Mouse (Mus musculus) liver, embryonic 16.5 days (tissue): ENCODE results near the gene Rab3a. TPM values are rescaled to one million over a fixed set of nuclear protein-coding genes. Genes with fewer than 3 reads are reported as not detected.
A peak's percentile ranks its signal among the peaks of the same experiment; 100 is the strongest.

Source experiments
- ATAC-seq: fragments of 200-750 bp; cut with Nextera tagmentation; 2 replicates; pipeline ENCODE4 v1.8.0; 2017; ENCODE audit warnings: low read depth, mild to moderate bottlenecking, moderate number of reproducible peaks, moderate library complexity
- H3K27ac ChIP-seq: fragments of 300-500 bp; sonication (generic); 2 replicates; pipeline ENCODE4 v1.5.1; 2014; ENCODE audit warnings: mild to moderate bottlenecking, low read length
- H3K27me3 ChIP-seq: fragments of 300-500 bp; sonication (generic); 2 replicates; pipeline ENCODE4 v1.6.1; 2014; ENCODE audit warnings: low read depth, low read length, mixed read lengths; ENCODE audit not compliant: control insufficient read depth, insufficient read depth
- H3K36me3 ChIP-seq: fragments of 300-500 bp; sonication (generic); 2 replicates; pipeline ENCODE4 v1.6.1; 2014; ENCODE audit warnings: mild to moderate bottlenecking; ENCODE audit not compliant: control insufficient read depth, insufficient read depth
- H3K4me1 ChIP-seq: fragments of 300-500 bp; sonication (generic); 2 replicates; pipeline ENCODE4 v1.6.1; 2014; ENCODE audit warnings: low read depth, low read length, mixed read lengths; ENCODE audit not compliant: control insufficient read depth
- H3K4me2 ChIP-seq: fragments of 300-500 bp; sonication (generic); 2 replicates; pipeline ENCODE4 v1.6.1; 2014; ENCODE audit warnings: low read depth, low read length, mixed read lengths
- H3K4me3 ChIP-seq: fragments of 300-500 bp; sonication (generic); 2 replicates; pipeline ENCODE4 v1.5.1; 2014; ENCODE audit warnings: low read depth, mild to moderate bottlenecking, low read length
- H3K9ac ChIP-seq: fragments of 300-500 bp; sonication (generic); 2 replicates; pipeline ENCODE4 v1.6.1; 2014; ENCODE audit warnings: low read depth, low read length
- H3K9me3 ChIP-seq: fragments of 300-500 bp; sonication (generic); replicated peaks from 2 replicates; pipeline ENCODE4 v1.6.1; 2016; ENCODE audit warnings: low read length; ENCODE audit not compliant: control insufficient read depth
- WGBS: fragments of 180-500 bp; shearing (Covaris S2); extraction: QIAGEN DNeasy Blood & Tissue Kit; methylation state at CpG from one replicate; pipeline ENCODE4 v1.1.7; 2014; ENCODE audit not compliant: insufficient replicate concordance; 5-methylcytosine and 5-hydroxymethylcytosine counted together
- polyA plus RNA-seq: library from polyadenylated mRNA; unstranded; fragments of >200 nt; fragmentation: Nextera tagmentation; extraction: Ambion mirVana; gene quantifications from 2 replicates; pipeline ENCODE4 v1.2.1, GENCODE M21; 2015

Gene Rab3a
- polyA plus RNA-seq = 2.2 and 3.4 TPM in 2 replicates

DNA sequence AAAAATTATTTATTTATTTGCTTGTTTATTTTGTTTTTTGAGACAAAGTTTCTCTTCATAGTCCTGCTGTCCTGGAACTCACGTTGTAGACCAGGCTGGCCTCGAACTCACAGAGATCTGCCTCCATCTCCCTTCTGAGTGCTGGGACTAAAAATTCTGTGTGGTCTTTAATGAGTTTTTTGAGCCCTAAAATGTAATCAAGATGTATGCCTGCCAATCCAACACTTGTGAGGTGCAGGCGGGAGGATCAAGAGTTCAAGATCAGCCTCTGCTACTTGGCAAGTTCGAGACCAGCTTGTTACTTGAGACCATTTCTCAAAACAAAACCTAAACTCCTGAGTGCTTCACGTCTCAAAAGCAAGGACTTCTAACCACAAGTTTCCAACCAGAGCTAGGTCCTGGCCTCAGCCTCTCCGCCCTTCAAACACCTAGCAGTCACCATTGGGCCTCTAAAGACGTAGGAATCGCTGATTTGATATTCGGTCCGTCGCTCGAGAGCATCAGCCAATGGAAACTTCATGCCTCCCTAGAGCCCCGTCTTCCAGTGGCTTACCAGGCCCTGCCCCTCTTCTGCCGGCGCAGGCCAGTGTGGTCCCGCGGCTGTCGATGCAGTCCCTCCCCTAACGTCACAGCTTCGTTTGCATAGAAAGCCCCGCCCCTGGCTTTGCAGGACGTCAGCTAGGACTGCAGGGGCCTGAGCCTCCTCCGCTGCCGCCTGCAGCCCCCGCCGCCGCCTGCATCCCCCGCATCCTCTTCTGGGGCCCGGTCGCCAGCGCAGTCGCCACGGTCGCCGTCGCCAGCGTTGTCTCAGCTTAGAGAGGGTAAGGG, at the start of gene Rab3a:
Rab3a (plus strand) TSS at position 637 of the 828 bp plus-strand sequence.
- H3K4me3 ChIP-seq = peak within 1 kb of the TSS; percentile 69
- peak within 1 kb of the TSS; percentile 69 for H3K27ac ChIP-seq
- peaks cover 30% of the 10 kb centered on the region for H3K4me1 ChIP-seq
- peak within 1 kb of the TSS; percentile 69 for H3K9ac ChIP-seq
- no peaks in the 10 kb centered on the region for H3K9me3 ChIP-seq
- 6% methylated on average over 37 of the region's 37 CpGs for WGBS
- peak within 1 kb of the TSS; percentile 86 for H3K4me2 ChIP-seq
- H3K36me3 ChIP-seq = peaks cover 4% of the 10 kb centered on the region; the same call in 1 of the 2 replicates
- H3K27me3 ChIP-seq = no peaks in the 10 kb centered on the region
- peak; percentile 98 for ATAC-seq

DNA sequence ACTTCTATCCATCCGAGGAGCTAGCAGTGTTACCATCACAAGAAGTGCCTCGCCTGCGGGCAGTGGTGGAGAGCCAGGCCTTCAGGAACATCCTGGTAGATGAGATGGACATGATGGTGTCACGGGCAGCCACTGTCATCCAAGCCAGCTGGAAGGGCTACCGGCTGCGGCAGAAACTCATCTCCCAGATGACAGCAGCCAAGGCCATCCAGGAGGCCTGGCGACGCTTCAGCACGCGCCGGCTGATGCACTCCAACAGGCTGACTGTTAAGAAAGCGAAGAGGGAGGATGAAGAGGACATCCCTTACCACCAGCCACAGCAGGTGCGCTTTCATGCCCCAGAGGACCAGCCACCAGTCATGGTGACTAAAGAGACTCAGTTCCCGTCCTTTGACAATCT, 46.2 kb upstream of the Rab3a start:
- Histone ChIP-seq H3K4me2 (no peak overlapping the region), H3K4me3 (no peak overlapping the region), H3K27ac (no peak overlapping the region), H3K4me1 (no peaks in the 10 kb centered on the region), H3K9ac (no peak overlapping the region), H3K27me3 (no peaks in the 10 kb centered on the region), H3K9me3 (no peaks in the 10 kb centered on the region), H3K36me3 (no peaks in the 10 kb centered on the region)
- 72% methylated on average over 14 of the region's 14 CpGs for WGBS
- no peak for ATAC-seq

DNA sequence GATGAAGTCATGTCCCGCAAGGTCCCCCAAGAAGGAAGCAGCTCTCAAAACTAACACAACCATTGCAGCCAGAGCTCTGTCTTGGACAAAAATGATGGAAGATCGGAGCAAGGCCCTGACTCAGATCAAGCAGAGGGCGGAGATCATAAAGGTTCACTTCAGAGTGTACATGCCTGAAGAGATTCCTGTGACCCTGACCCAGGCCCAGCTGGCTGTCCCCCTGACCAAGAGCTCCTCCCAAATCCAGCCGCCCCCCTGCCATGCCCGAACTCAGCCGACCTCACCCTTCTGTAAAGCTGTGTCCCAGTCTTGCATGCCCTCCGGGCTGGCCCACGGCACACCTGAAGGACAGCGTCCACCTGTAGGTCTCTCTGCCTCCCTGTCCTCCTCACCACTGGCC, 44.7 kb upstream of the Rab3a start:
- Histone ChIP-seq H3K9ac (no peak overlapping the region), H3K36me3 (no peaks in the 10 kb centered on the region), H3K27ac (no peak overlapping the region), H3K4me1 (no peaks in the 10 kb centered on the region), H3K4me3 (no peak overlapping the region), H3K9me3 (no peaks in the 10 kb centered on the region), H3K27me3 (no peaks in the 10 kb centered on the region), H3K4me2 (no peak overlapping the region)
- 75% methylated on average over 9 of the region's 9 CpGs for WGBS
- ATAC-seq = no peak

DNA sequence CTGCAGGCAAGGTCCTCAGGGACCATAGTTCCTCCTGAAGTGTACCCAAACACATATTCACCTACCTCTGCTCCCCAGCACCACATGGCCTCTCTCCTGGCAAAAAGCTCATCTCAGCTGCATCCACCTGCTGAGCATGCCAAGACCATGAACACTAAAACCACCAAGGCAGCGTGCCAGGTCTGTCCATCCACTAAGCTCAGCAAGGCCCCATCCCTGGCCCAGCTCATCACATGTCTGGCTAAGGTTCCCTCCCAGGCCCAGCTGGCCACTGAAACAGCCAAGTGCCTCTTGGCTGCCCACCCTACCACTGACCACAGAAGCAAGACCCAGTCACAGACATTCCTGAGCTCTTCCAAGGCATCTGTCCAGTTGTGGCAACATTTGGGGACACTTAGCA, 44.2 kb upstream of the Rab3a start:
- H3K4me3 ChIP-seq = no peak overlapping the region
- H3K36me3 ChIP-seq = no peaks in the 10 kb centered on the region
- WGBS = 65% methylated on average over 1 of the region's 1 CpGs
- H3K9ac ChIP-seq = no peak overlapping the region
- ATAC-seq = no peak
- no peaks in the 10 kb centered on the region for H3K27me3 ChIP-seq
- no peaks in the 10 kb centered on the region for H3K9me3 ChIP-seq
- H3K27ac ChIP-seq = no peak overlapping the region
- H3K4me2 ChIP-seq = no peak overlapping the region
- no peaks in the 10 kb centered on the region for H3K4me1 ChIP-seq

DNA sequence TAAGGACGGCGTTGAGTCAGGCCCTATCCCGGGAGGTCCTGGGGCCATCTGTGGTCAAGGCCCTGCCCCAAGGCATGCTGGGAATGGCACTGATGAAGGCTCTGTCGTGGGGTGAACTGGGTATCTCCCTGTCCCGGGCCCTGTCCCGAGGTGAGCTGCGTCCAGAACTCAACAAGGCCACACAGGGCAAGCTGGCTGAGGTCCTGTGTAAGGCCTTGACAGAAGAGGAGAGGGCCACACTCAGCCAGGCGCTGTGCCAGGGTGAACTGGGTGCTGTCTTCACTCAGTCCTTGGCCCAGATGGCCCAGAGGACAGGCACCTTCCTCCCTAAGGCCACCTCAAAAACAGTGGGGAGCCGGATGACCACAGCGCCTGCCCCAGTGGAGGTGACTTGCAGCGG, 43.4 kb upstream of the Rab3a start:
- no peak overlapping the region for H3K9ac ChIP-seq
- no peaks in the 10 kb centered on the region for H3K27me3 ChIP-seq
- no peak overlapping the region for H3K4me2 ChIP-seq
- no peaks in the 10 kb centered on the region for H3K4me1 ChIP-seq
- no peak overlapping the region for H3K4me3 ChIP-seq
- ATAC-seq = no peak
- H3K27ac ChIP-seq = no peak overlapping the region
- H3K9me3 ChIP-seq = no peaks in the 10 kb centered on the region
- no peaks in the 10 kb centered on the region for H3K36me3 ChIP-seq
- WGBS = 62% methylated on average over 11 of the region's 11 CpGs

DNA sequence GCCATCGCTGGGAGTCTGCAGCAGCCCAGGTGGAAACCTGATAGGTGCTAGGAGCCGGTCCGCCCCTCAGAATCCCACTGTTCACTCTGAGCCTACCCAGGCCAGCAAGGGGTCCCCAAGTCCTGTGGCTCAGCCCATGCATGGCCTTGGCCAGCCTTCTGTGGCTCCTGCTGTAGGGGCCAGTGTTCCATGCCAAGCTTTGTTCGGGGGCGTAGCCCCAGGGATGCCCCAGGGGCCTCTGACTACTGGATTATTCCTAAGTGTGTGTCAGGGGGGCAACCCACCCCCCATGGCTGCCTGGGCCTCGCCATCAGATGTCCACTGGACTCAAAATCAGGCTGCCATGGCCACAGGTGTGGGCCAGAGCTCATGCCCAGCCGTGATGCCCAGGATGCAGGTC, 40.5 kb upstream of the Rab3a start:
- Histone ChIP-seq H3K36me3 (no peaks in the 10 kb centered on the region), H3K27ac (no peak overlapping the region), H3K4me1 (peaks cover 2% of the 10 kb centered on the region), H3K9ac (no peak overlapping the region), H3K9me3 (no peaks in the 10 kb centered on the region), H3K27me3 (no peaks in the 10 kb centered on the region), H3K4me2 (no peak overlapping the region), H3K4me3 (no peak overlapping the region)
- 65% methylated on average over 7 of the region's 7 CpGs for WGBS
- no peak for ATAC-seq

DNA sequence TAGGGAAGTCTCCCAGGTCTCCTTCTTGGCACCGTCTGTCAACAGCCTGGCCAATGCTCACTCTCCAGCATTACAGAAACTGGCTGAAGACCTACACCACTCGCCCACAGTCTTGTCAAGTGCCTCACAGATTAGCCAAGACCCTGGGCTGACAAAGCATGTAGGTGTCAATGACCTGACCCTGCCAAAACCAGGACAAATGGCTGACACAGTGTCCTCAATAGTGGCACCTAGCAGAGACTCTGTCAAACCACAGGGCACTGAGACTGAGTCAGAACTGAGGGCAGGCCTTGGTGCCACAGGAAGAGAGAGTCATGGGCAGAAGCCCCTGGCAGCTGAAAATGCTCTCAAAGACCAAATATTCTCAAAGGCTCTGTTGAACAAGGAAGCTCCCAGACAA, 39.4 kb upstream of the Rab3a start:
- Histone ChIP-seq H3K4me1 (peaks cover 2% of the 10 kb centered on the region), H3K27ac (no peak overlapping the region), H3K36me3 (no peaks in the 10 kb centered on the region), H3K4me3 (no peak overlapping the region), H3K9me3 (no peaks in the 10 kb centered on the region), H3K27me3 (no peaks in the 10 kb centered on the region), H3K4me2 (no peak overlapping the region), H3K9ac (no peak overlapping the region)
- 47% methylated on average over 2 of the region's 2 CpGs for WGBS
- no peak for ATAC-seq

DNA sequence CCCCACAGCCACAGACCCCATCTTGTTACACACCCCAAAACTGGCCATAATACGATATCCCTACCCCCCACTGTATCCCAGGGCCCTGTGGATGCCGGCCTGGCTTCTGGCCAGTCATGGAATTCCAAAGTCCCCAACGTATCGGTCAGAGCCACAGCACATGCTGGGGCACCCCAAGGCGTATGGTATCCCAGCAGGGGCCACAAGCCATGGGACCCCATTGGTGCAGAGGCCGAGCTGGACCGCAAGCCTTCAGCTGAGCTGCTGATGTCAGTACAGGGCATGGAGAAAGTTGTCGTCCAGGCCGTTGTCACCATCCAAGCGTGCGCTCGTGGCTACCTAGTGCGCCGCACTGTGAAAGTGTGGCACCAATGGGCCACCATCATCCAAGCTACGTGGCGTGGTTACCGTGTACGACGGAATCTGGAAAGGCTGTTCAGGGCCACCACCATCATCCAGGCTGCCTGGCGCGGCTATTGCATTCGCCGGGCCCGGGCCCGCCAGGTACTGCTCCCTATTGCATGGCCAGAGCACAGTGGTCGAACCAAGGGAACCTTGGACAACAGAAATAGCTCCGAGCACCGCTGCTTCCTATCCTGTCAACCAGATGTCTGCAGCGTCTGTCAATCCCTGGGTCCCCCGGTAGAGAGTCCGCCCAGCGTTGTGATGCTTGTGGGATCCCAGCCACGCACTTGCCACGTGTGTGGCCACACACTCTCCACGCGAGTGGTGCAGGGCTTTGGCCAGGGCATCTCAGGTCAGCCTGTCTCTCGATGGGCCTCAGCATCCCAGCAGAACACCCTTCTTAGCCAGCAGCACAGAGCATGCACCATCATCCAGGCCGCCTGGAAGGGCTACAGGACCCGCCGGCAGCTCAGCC, 37.7 kb upstream of the Rab3a start:
- H3K4me2 ChIP-seq = no peak overlapping the region
- no peaks in the 10 kb centered on the region for H3K36me3 ChIP-seq
- 71% methylated on average over 40 of the region's 40 CpGs for WGBS

DNA sequence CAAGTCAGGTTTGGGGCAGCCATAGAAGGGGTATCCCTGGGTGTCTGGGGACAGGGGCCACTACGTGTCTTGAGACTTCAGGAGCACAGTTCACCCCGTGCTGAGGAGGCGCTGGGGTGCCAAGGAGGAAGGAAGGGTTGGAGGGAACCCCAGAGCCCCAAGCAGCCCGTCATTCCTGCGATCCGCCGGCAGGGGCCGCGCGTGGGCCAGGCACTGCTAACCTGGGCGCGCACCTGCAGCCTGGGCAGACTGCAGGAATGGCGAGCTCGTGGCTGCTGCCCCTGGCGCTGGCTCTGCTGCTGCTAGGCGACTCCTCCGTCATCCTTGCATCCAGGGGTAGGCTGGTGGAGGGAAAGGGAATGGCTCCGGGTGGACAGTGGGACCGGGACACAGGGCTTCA, 36.2 kb upstream of the Rab3a start, which contains the start of gene Gm3336:
Gm3336 (plus strand) TSS at position 247 of the 400 bp plus-strand sequence.
- H3K4me2 ChIP-seq = no peak within 1 kb of the TSS
- no peak within 1 kb of the TSS for H3K9ac ChIP-seq
- H3K4me3 ChIP-seq = no peak within 1 kb of the TSS
- no peaks in the 10 kb centered on the region for H3K36me3 ChIP-seq
- H3K9me3 ChIP-seq = no peaks in the 10 kb centered on the region
- ATAC-seq = peak; percentile 47
- 2% methylated on average over 19 of the region's 19 CpGs for WGBS
- H3K27me3 ChIP-seq = no peaks in the 10 kb centered on the region
- H3K27ac ChIP-seq = no peak within 1 kb of the TSS
- H3K4me1 ChIP-seq = peaks cover 2% of the 10 kb centered on the region

More for the DNA sequence above, 37.7 kb upstream of the Rab3a start:
- H3K27me3 ChIP-seq = no peaks in the 10 kb centered on the region
- no peak overlapping the region for H3K27ac ChIP-seq
- H3K4me1 ChIP-seq = peaks cover 2% of the 10 kb centered on the region
- no peak for ATAC-seq
- H3K9me3 ChIP-seq = no peaks in the 10 kb centered on the region
- no peak overlapping the region for H3K4me3 ChIP-seq
- no peak overlapping the region for H3K9ac ChIP-seq
